Mouse (Mus musculus) heart, postnatal 10 days (tissue): ENCODE data around the gene Cfap69. TPM values are rescaled to one million over a fixed set of nuclear protein-coding genes. Genes with fewer than 3 reads are reported as not detected.
"Not testable (repeated sequence)": the region's sequence is repeated elsewhere in the genome, so short reads cannot be mapped to it uniquely, and the experiment has no call there.

ENCODE experiments used
- DNase-seq, 2 experiments: peaks; one replicate each; pipeline ENCODE4 v3.0.0; 2021
- intact Hi-C: fragments of 180-260 bp; cut with DNase I; formaldehyde crosslinking; loops from one replicate; pipeline ENCODE4 v1.15.1; 2025
- total RNA-seq, 2 experiments: library from RNA; stranded (reverse); gene quantifications; 2 replicates each; pipeline ENCODE4 v1.2.3; 2021

Cfap69 gene
- 1 to 10 TPM; 1.1 to 2.7 TPM for total RNA-seq

DNA sequence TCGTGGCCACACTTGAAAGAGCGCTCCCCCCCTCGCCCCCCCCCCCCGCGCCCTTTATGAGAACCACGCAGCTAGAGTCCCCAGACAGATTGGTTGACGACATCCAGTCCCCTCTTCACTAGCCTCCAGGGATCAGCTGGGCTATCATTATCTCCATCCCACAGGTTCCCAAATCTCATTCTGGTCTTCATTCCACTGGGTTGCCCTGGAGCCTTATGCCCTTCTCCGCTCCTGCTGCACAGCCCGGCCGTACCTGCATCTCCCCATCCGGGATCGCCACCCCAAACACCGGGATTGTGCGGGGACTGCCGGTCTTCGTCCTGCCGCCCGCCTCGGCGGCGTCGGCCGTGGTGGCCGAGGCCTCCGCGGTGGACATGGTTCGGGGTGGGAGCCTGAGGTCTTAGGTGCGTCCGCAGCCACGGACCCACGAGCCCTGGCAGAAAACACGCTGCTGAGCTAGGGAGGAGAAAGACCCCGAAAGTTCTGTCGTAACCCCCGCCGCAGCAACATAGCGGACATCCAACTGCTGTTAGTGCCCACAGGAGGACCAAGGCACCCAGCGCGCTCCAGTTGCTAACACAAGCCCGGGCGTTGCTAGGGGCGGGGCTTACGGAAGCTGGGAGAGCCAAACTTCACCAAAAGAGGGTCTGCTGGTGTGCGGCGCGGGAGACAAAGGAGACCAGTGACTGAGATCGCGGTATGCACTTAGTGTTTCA, at the start of gene Cfap69:
Gene Cfap69, minus strand, starts transcription at position 585 of the 716 bp plus-strand sequence.
- intact Hi-C loops: no loop called here

DNA sequence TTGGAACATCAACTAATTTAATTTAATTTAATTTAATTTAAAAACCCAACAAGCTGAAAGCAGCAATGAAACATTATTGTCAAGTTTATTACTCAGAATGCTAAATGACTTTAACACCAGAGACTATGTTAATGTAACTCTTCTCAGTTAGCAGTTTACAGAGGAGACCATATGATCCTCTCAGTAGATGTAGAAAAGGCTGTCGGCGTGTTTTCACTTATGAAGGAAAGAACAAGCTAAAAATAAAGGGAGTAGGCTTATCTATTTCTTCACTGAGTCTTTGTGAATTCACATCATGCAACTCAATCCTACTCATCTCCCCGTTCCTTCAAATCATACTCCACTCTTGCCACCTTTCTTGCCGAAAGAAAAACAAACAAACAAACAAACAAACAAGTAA, 47.0 kb upstream of the Cfap69 start:
- intact Hi-C loops: no loop called here
- no peak for DNase-seq

More for the DNA sequence above, at the start of gene Cfap69:
- DNase-seq: peak; percentile 76 to 82

DNA sequence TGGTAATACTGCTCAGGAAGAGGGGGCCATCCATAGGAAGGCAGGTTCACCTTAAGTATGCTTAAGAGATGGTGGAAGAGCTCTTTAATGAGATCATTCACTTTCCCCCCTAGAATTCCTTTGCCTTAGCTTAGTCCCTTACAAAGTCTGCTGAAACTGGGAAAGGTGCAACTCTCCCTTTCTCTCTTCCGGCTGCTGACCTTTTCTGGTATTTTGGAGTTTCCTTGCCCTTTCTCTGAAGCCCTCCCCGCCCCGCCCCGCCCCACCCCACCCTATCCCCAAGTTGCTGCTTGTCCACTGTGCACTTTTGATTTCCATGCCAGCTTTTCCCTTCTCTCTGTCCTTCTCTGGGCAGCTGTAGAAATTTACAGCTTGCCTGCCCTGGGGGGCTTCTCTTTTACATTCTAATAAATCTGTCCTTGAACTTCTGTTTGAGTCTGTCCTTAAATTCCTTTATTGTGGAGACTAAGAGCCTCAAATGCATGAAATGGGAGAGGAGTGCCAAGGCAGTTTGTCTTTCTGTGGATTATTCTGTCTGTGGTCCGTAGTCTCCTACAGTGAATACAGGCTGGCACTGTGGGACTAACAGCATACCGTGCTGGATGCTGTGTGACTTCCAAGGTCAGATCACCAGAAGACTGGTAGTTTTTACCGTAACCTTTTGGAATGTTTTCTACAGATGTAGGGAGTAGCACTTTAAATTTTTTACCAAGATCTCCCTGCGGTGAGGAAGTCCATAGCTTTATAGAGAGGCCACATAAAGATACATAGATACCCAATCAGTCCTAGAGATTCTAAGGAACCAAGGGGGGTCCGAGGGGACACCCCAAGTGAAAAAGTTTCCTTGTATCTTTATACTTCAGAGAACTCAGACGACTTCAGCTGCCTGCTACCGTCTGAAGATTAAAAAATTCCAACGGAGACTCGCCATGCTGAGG, 43.6 kb upstream of the Cfap69 start:
- no peak for DNase-seq
- intact Hi-C loops: no loop called here

DNA sequence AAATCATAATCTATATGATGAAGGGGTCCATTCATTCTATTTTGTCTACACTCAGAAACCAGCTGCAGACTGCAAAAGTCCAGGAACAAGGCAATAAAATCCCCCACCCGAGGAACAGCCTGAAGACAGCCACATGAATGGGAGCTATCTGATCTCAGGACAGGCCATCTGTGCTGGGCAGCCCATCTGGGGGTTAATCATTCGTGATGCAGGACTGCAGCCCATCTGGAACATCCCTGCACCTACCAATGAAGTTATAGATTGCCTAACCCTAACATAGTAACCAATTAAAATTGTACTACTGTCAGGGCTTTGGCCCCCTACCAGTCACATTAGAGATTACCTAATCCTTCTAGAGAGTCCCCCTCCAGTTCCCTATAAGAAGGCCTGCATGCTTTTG, 41.0 kb upstream of the Cfap69 start:
- DNase-seq: no peak
- intact Hi-C loops: no loop called here

DNA sequence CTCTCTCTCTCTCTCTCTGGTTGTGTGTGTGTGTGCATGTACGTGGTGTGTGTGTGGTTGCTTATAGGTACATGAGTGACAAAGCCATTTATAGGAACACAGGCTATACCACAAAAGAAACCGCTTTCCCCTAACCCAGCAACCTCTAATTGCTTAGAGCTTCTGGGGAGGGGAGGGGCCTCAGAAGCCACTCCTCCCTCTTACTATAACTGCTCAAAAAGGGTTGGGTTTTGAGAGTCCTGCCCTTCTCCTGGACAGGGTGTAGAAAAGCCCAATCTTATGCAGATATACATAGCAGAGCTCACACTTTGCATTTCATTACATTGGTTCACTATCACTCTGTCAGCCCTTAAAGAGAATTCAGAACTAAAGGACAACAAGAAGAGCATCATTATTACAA, 36.3 kb upstream of the Cfap69 start:
- intact Hi-C loops: no loop called here
- no peak for DNase-seq

DNA sequence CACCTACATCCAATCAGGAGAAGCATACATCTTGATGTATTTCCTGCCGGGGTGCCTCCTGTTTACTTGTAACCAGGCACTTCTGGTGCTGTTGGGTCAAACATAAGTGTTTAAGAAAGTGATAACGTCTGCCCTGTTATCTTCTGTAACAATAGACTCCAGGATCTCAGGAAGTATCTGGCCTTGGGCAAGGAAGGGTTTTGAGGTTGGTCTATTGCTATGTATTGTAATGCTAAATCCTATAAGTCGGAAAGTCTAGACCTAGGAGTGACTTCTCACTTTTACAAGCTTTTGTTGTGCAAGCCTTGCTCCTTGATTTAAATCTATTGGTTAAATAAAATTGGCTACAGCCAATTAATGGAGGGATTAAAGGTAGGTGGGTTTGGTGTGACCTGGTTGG, 34.8 kb upstream of the Cfap69 start:
- intact Hi-C loops: no loop called here
- DNase-seq: no peak

DNA sequence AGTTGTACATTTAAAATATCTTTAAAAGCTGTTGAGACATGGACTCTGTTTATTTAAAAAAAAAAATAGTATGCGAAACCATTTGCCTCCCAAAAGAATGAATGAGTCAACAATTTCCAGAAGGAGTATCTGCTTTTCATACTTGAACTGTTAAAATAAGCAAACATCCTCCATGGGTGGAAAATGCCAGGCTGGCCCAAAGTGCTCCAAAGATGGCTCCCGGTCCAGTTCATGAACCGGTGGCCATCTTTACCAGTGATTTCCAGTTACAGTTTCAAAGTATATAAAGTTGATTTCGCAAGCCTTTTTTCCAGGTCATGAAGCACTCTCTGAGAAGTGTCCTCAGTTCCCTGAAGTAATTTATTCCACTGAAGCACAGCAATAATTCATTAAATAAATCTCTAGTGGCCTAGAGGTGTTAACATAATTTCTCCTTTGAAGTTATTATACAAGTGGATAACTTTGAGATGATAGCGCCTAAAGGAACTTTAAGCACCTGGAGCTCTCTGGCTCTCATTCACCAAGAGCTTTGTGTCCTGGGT, 31.4 kb upstream of the Cfap69 start:
- no peak for DNase-seq
- intact Hi-C loops: no loop called here

DNA sequence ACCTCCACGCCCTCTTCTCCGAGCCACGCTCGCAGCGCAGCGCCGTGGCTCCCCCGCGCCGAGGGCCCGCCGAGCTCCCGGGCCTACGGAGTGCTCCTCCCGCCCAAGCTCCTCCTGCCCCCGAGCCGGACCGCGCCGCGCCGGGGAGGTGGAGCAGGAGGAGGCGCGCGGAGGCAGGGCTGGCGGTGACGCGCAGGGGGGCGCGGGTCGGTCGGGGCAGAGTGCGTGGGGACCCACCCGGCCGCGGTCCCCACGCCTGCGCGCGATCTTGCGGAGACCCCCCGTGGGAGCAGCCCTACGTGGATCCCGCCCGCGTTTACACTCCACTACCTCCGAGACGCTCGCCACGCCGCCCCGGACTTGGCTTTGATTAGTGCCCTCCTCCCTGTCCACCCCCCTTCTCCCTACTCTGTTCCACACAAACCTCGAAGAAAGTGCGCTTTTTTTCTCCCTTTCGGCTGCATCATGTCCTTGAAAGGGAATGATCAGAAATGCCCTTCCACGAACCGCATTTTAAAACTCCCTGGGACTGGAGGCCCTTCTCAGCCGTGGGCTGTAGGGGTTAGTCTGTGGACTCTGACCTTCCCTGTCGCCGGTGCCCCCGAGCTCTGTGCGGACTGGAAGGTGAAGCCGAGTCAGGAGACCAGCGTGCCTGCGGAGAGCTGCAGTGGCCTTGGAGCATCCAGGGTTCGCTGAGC, 30.1 kb upstream of the Cfap69 start, which contains the start of gene Steap2:
Gene Steap2, minus strand, starts transcription at position 623 of the 698 bp plus-strand sequence.
- DNase-seq: peak; percentile 47 to 48

DNA sequence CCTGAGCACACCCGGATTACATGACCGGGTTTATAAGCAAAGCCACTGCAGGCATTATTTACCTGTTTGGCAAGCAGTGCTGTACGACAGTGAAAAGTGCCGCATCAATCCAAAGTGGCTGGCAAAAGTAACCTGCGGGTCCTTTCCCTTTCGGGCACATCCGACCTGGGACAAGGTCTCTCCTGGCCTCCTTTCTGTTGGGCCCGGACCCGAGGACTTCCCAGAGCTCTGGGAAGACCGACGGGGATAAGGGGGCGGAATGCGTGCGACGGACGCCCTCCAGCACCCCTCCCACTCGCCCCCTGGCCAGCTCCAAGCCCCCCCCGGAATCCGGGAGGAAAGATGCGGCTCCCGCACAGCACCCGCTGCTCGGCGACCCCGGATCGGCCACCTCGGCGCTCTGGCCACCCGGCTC, 29.5 kb upstream of the Cfap69 start:
- no peak for DNase-seq
- intact Hi-C loops: loop anchor here (5.0 kb wide), 1 partner anchor 54 kb away; the partner anchor contains the start of gene Steap1

More for the DNA sequence above, 30.1 kb upstream of the Cfap69 start, which contains the start of gene Steap2:
- intact Hi-C loops: loop anchor here (5.0 kb wide), 1 partner anchor 53 kb away; the partner anchor contains the start of gene Steap1

DNA sequence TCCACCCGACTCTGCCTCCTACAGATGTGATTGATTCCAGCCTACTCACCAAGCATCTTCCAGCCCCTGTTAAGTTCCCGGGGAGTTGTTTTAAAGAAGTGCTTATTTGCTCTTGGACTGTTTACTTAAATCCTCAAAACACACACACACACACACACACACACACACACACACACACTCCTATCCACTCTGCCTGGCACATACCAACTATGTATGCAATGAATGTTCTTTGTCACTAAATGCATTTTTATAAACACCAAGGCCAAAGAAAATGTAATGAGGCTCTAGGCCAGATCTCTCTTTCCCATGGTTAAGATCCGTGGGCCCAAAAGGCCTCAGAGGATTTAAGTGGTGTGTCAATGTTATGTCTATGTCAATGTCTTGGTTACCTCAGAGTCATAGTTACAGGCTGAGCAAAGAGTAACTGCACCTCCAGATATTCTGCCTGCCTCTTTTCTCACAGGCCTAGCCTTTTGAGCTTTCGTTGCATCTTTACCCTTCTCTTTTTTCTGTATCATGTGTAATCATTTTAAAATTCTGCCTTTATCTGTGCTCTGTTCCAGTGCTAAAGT, 28.2 kb upstream of the Cfap69 start:
- no peak for DNase-seq
- intact Hi-C loops: loop anchor here (5.0 kb wide), 1 partner anchor 55 kb away; the partner anchor contains the start of gene Steap1

DNA sequence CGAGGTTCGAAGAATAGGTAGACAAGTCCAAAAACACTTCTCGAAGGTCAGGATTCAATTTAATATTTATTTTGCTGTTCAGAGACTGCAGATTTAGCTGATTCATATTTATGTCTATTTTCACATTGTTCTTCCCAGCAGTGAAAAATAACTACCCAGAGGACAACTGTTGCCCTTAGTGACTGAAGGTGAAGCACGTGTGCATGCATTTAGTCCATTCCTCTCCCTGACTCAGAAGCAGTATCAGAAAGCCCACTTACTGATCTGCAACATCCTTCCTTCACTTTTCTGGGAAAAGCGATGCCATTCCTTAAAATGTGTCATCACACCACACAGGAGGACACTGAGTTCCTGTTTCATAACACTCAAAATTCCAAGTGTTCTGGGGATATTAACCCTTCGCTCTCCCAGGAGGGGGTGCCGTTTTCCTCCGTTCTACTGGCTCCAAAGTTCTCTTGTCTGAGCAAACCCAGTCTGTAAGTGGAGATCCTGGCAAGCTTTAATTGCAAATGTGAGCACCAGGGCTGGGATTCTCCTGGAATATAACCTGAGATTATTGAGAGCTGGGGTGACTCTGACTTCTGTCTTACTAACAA, 25.0 kb upstream of the Cfap69 start:
- intact Hi-C loops: no loop called here
- no peak for DNase-seq

DNA sequence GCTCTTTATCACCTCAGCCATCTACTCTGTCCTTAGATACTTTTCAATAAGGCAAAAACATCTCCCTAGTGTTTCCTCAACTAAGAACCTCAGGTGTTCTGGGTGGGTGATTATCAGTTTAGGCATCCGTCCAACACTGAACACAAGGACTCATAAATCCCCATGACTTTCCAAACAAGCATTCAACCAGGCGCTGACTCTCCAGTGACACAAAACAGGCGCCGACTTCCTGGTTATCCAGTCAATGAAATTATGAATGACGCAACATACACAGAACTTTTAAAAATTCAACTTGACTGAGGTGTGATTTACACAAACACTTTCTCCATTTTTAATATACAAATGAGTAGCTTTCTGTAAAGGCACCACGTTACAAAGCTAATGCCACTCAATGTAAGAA, 24.2 kb upstream of the Cfap69 start:
- DNase-seq: no peak
- intact Hi-C loops: no loop called here

DNA sequence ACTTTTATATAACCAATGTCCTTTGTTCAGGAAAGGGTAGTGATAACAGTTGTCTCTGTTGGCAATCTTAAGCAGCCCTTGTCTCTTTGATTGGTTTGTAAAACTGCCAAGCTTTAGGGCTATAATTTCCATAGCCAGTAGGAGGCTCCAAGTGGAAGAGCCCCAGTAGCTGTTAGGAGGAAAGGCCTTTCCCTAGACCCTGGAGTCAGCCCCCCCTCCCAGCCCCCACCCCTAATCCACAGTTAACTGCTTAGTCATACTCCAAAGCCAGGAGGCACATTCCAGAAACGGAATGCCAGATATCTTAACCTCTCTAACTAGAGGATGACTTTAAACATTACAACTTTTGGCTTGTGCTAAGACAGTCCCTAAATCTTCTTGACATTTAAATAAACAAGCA, 22.9 kb upstream of the Cfap69 start:
- no peak for DNase-seq
- intact Hi-C loops: no loop called here

DNA sequence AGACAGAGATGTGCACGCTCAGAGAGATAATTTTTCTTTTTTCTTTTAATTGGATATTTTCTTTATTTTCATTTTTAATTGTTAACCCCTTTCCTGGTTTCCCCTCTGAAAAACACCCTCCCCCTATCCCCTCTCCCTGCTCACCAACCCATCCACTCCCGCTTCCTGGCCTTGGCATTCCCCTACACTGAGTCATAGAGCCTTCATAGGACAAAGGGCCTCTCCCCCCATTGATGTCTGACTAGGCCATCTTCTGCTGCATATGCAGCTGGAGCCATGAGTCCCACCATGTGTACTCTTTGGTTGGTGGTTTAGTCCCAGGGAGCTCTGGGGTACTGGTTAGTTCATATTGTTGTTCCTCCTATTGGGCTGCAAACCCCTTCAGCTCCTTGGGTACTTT, 20.9 kb upstream of the Cfap69 start:
- DNase-seq, intact Hi-C loops: not testable (repeated sequence)

DNA sequence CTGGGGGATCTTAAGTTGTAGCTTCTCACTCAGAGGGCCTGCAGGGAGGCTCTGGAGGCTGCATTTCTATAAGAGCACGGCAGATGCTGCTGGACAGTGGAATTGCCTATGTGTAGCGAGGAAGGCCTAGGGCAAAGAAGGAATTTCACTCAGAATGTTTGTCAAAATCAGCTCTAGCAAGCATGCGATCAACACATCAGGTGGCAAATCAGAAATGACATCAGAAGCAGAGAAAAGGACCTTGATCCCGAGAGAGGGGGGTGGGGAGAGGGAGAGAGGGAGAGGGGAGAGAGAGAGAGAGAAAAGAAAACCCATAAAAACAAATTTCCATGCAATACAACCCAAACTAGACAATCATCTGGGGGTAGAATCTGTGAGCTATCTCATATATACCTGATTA, 19.3 kb upstream of the Cfap69 start:
- no peak for DNase-seq
- intact Hi-C loops: no loop called here

DNA sequence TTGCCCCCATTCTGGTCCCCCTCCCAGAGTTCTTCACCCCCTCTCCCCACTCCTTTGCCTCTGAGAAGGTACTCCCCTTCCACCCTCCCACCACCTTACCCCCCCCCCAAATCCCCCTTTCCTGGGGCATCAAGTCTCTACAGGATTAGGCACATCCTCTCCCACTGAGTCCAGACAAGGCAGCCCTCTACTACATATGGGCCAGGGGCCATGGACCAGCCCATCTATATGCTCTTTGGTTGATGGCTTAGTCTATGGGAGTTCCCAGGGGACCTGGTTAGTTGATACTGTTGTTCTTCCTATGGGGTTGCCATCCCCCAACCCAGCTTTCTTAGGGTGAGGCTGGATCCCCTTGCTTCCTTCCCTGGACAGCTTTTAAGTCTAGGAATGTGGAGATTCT, 15.4 kb upstream of the Cfap69 start:
- intact Hi-C loops: no loop called here
- no peak for DNase-seq

DNA sequence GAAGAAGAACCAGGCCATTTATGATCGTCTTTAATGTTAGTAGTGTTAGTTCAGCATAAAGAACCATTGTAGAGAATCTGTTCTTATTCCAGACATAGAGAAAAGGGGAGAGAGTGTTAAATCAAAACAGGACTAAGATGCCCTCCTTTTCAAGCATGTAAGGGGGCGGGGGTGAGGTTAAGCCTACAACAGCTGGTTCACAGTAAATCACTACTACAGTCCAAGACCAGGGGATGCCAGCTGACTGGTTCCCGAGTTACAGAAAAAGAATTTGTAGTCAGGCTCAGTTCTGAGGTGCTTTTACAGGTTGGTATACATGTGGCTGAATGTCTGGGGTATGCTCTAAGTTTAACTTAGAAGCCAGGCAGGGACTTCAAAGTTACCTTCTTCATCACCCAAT, 12.0 kb upstream of the Cfap69 start:
- intact Hi-C loops: no loop called here
- no peak for DNase-seq

DNA sequence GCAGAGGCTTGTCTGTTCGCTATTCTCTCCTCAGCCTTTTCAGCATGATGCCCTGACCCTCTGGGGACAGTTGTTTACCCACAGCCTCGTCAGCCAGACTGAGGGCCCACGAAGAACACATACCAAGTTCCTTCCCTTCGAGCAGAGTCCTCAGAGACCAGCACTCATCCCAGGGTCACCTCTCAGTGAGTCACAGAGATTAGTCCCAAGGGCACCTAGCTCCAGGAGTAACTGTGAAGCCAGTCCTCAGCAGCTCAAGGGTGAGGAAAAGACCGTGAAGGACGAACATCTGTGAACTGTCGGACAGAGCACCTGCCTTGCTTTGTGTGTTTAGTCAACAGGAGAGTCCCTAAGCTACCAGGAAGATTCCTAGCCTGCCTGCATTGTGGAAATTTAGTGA, 4.9 kb upstream of the Cfap69 start:
- no peak for DNase-seq
- intact Hi-C loops: no loop called here

DNA sequence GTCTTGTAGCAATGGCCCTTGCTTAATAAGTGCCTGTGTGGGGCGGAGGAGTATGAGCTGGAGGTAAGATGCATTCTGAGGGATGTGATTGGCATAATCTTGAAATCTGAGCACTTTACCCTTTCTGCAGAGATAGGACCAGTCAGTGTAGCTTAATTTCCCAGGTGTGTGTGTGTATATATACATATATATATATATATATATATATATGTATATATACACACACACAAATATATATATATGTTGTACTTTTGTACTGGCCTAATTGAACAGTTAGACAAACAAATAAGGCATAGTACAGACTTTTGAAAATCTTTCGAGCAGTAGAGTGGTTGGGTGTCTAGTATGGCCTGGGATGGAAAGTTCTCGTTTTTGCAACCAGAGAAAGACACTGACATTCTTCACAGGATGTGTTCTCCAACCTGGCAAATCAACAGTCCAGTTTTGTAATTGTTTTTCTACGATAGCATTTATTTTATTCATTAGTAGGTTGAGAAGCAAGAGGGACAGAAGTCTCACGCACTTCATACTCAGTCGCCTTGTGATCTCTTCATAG, 410 bp upstream of the Cfap69 start:
- intact Hi-C loops: no loop called here
- DNase-seq: no peak

DNA sequence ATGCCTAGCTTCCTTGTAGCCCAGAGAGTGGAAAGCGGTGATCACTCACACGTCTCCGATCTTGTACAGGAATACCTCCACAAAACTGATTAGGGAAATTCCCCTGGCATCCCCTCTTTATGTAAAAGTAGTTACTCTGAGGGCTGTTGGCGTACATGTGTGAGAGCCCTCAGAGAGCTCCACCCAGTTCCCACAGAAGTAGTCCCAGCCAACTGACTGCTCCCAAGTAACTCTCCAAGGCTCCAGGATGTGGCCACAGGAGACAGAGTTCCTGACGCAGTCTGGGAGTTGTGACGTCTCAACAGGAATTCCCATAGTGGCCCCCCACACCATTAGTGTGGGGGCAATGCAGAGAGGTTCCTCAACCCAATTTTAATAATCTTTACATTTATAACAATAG, 982 bp downstream of the Cfap69 start:
- intact Hi-C loops: no loop called here
- DNase-seq: no peak
